Mouse (Mus musculus) gonadal fat pad, adult 2 months (tissue): ENCODE results near the gene Srp68. TPM values are rescaled to one million over a fixed set of nuclear protein-coding genes. Genes with fewer than 3 reads are reported as not detected.

Source experiments
- DNase-seq: peaks from one replicate; pipeline ENCODE4 v3.0.0-alpha.2; 2012; ENCODE audit warnings: low read depth
- polyA plus RNA-seq: library from polyadenylated mRNA; depleted of rRNA; stranded (reverse); fragments of >200 nt; gene quantifications from 2 replicates; pipeline ENCODE4 v1.2.3, GENCODE M21; 2012; rRNA removed

The Srp68 gene
- 61.9 and 64.0 TPM in 2 replicates for polyA plus RNA-seq

DNA sequence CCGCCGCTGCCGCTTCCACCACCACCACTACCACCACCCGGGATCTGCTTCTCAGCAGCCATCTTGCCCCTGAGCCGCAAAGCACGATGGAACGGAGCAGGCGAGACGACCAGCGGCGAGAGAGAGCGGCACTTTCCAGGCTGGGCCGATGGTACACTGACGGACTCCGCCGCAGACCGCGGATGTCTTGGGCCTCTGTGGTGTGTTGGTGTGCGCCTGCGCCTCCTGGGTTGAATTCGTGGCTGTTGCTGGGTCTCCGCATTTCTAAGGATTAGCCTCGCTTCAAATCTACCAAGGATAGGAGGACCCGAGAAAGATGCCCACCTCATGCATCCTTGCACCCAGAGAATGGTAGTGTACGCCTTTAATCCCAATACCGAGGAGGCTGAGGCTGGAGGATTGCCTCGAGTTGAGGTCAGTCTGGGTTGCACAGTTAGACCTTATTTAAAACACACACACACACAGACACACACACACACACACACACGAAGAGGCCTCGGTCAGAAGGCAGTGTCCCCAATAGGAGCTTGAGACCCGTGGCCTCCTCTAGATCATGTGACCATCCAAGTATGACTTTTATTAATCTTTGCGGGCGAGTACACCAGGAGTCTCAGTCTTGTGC is at the start of gene Srp68:
TSS of gene Srp68 (minus strand) at position 173 of the 622 bp plus-strand sequence.
- DNase-seq: peak; percentile 49

DNA sequence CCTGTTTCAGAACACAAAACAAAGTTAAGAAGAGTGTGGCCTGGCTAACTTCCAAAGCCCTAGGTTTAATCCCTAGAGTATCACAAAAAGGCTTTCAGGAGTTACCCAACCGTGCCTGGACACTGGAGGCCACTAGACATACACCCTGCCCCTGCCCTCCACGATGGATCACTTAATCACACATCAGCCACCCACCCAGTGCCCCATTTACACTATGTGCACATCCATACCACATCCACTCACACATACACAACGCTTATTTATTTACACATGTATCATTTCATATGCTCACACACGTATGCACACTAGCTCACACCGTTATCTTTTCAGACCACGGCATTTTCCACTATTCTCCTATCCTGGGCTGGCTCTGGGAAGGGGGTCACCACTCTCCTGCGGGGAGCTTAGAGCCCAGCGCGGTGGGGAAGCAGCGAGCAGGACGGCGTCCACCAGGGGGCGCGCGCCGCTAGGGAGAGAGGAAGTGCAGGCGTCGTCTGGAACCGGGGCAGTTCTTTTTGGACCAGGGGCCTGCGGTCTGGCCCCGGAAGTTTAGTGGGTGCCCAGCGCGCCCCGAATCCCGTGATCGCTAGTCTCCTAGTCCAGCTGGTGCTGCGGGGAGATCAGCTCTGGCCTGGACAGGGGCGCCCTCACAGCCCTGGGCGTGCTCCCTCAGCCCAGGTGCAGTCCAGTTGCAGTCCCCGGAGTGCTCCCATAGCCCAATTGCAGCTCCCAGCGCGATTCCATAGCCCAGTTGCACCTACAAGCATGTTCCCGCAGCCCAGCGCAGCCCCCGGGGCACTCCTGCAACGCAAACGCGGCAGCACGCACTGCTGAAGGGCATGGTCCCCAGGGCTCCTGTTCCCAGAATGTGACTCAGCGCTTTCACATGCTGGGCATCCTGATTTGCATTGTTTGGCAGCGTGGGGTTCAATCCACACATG is 45.0 kb upstream of the Srp68 start:
- DNase-seq: no peak

DNA sequence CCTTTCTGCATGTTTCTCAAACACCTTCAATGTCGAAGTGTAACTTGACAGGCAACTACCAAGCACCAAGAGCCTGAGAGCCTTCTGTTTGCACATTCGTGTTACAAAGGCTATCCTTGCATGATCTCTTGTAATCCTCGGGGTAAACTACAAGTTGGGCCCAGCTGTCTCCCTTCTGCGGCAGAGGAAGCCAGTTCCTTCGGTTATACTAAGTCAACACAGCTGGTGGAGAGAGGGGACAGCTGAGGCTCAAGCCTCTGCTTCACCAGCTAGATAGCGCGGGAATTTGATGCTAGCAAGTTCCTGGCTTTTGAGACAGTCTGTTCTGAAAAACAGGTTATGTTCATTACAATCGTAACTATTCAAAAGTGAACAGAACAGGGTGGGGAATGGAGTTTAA is 38.3 kb upstream of the Srp68 start:
- DNase-seq: no peak

- DNase-seq: no peak
Observed at GRCm38 (mm10) chr11:116311169-116311568, 37.2 kb upstream of the Srp68 start.

DNA sequence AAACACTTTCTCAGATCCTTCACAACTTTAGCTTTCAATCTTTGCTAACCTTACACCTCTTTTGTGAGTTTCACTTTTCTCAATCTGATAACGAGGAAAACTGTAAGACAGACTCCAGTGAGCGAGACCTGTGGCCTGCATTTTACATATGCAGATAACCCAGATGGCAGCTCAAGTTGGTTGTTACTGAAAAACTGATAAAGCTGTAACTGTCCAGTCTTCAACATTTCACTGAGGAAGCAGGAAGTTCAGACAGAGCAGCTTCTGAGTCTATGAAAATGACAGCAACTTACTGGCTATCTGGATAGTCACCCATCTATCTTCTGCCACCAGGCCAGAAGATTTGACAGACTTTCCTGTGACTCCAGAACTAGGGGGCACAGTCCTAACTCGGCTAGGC is 35.6 kb upstream of the Srp68 start:
- no peak for DNase-seq

- DNase-seq: no peak
Observed at GRCm38 (mm10) chr11:116307762-116308531, 33.9 kb upstream of the Srp68 start.

DNA sequence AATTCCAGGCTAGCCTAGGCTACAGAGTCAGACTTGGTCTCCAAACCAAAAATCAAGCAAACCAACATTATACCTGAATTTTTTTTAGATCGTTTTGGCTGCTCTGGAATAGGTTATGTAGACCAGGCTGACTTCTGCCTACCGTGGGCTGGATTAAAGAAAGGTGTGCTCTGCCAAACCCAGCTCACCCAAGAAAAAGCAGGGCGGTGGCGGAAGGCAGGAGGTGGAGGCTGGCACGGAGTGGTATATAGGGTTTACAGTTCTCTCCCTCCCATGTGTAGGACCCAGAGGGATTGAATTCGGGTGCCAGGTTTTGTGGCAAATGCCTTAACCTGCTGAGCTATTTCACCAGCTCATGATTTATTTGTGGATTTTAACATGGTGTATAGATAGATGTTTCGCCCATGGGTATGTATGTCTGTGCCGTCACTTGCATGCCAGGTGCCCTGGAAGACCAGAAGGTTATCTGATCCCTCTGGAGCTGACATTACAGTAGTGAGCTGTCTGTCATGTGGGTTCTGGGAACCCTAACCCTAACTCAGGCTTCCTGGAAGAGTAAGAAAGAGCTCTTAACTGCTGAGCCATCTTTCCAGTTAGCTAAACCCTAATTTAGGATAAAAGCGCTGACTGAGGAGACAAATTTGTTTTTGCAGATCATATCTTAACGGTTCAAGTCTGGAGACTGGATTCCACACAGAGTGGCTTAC is 33.2 kb upstream of the Srp68 start, which contains the start of gene Exoc7:
TSS of gene Exoc7 (minus strand) at position 215 of the 707 bp plus-strand sequence.
- DNase-seq: peak; percentile 49

- peak; percentile 47 for DNase-seq
Observed at GRCm38 (mm10) chr11:116306126-116306982, 32.3 kb upstream of the Srp68 start.

DNA sequence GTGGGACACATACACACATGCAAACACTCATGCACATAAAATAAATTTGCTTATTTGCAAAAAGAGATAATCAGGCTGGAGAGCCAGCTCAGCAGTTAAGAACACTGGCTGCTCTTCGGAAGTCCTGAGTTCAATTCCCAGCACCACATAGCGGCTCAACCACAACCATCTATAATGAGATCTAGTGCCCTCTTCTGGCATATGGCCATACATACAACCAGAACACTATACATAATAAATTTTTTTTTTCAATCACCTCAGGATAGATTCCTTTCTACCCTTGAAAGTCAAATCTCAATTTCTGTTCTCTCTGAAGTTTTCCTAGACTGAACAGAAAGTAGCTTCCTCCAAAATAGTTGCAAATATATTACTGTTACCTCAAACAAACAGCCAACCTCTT is 31.4 kb upstream of the Srp68 start:
- no peak for DNase-seq

DNA sequence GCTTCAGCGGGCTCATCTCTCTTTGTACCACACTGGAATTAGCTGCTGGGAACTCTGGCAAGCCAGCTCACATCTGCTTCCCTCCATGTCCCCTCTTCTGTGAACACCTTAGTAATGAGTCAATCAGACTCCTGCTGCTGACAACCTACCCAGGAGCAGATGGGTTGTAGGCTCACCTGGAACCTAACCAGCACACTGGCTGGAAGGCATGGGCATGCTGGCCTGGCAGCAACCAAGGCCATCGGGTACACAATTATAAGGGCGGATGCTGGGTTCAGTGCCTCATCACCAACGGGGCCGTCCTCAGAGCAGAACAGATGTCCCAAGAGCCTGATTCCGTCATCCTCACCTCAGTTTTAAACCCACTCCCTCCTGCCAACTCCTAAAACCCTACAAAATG is 24.6 kb upstream of the Srp68 start:
- DNase-seq: no peak

DNA sequence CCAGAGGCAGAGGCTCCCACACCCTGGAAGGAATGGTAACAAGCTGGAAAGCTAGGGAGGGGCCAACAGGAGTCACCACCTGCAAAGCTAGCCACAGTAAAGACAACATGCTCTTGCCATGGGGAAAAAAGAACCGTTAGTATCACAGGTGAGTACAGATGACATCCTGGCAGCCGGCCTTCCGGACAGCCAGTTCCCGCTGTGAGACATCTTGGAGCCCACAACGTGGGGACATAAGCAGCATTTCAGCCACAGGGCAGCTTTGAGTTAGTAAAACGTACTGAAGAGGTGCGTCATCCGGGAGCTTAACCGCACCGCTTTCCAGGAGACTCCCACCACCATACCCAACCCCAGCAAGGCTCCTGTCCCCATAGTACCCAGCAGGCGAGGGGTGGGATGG is 24.2 kb upstream of the Srp68 start:
- DNase-seq: no peak

GRCm38 (mm10) chr11:116297017-116297416 is 23.0 kb upstream of the Srp68 start:
- no peak for DNase-seq

- DNase-seq: peak; percentile 49
Observed at GRCm38 (mm10) chr11:116296191-116296734, 22.2 kb upstream of the Srp68 start.

DNA sequence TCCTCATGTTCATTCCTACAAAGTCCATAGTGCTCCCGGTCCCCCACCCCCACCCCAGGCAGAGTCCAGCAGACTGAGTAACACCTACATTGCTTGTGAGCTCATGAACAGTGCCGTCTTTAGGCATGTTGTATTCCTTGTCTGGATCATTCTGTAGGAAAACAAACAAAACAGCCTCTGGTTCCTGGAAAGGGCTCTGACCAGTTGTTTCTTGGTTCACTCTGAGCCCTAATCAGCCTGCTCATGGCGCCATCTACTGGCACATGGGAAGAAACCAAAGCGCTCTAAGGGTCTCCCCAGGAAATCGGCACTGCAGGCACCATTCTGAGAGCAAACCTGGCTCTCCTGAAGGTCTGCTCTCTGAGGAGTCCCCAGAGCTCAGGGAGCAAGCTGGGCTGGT is 20.3 kb upstream of the Srp68 start:
- DNase-seq: no peak

DNA sequence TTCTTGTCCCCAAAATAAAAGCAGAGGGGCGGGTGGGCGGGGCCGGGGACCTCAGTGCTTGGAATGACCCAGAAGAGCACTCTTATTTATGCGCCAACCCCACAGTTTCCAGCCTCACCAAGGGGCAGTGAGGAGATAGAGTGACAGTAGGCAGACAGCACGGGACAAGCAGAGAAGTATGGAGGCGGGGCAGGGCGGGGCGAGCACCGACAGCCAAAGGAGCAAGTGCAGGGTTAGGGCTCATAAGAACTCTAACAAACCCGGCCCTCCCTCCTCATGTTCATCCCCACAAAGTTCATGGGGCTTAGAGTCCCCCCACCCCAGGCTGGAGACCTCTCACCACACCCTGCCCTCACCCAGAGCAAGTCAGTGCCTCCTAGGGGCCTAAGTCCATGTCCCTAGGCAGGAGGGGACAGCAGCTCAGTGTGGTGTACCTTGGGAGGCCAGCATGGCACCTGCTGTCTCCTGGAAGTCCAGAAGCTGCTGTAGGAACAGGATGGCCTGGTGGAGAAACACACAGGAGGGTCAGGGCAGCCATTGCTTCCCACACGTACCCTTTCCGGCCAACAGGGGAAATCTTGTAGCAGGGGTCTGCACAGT is 19.6 kb upstream of the Srp68 start:
- DNase-seq: no peak

DNA sequence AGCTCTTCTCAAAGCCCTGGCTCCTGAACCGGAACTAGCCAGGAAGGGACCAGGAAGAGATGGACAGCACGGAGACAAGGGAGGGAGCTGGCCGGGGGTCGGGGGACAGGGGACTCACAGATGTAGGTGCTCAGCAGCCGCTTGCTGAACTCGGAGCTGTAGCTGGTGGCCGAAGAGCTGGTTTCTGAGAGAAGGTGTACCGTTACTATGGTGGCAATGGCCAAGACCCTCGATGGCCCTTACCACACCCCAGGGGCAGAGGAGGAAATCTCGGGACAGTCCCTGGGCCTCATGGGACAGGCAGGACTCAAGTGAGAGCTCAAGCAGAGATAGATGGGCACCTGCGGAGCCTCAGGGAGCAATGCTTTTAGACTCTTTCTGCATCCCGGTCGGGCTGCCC is 18.4 kb upstream of the Srp68 start:
- DNase-seq: no peak

GRCm38 (mm10) chr11:116290556-116290955 is 16.5 kb upstream of the Srp68 start:
- no peak for DNase-seq

DNA sequence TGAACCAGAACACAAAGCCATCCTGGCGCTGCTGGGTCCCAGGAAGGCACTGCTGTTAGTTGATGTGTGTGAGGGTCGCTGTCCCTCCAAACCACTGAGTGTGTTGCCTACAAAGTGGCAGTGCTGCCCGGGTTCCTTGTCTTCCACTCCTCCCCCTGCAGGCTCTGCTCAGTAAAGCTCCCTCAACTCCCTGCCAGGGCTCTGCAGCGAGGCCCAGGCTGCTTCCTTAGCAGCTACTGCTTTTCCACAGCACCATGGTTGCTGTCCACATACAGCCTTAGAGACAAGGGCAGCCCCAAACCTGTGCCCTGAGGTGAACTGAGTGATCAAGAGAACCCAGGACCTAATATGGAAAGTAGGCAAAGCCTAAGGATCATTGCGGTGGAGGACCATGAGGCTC is 13.3 kb upstream of the Srp68 start:
- DNase-seq: no peak

DNA sequence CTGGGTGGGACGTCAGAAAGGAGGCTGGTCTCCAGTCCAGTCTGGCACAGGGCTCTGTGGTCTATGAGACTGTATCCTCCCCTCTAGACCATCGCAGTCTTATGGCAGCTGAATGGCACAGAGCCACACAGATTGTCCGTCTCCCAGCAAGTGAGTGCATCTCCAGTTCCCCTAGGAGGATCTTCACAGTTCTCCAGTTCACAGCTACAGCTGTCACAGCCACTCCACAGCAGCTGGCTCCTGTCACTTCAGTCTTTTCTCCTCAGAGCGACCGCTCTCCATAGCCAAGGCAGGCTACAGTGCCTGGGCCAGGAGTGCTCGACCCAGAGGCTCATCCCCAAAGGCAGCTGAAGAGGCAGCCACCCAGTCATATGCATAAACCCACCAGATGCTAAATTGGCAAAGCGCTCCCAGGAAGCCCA is 11.8 kb upstream of the Srp68 start:
- no peak for DNase-seq

DNA sequence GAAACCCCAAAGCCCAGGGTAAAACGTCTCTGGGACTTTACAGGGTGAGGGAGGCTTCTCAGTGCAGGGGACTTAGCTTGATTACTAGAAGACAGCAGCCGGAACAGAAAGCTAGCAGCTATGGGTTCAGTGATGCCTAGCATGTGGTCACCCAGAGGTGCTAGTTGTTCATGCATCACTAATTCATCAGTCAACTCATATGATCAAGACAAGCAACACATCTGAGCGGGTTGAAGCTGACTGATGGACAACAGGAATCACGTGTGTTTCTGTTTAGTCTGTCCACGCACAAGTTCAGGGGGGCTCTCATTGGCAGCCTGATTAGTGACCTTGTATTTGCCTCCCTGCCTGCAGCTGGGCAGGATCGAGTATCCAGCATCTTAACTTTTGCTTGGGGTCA is 10.0 kb upstream of the Srp68 start:
- DNase-seq: no peak
